Mouse (Mus musculus) liver, embryonic 16.5 days (tissue): ENCODE results near the gene Hsf2bp. TPM values are rescaled to one million over a fixed set of nuclear protein-coding genes. Genes with fewer than 3 reads are reported as not detected.
A peak's percentile ranks its signal among the peaks of the same experiment; 100 is the strongest.

Experiments used
- ATAC-seq: fragments of 200-750 bp; cut with Nextera tagmentation; 2 replicates; pipeline ENCODE4 v1.8.0; 2017; ENCODE audit warnings: low read depth, mild to moderate bottlenecking, moderate number of reproducible peaks, moderate library complexity
- H3K27ac ChIP-seq: fragments of 300-500 bp; sonication (generic); 2 replicates; pipeline ENCODE4 v1.5.1; 2014; ENCODE audit warnings: mild to moderate bottlenecking, low read length
- H3K27me3 ChIP-seq: fragments of 300-500 bp; sonication (generic); 2 replicates; pipeline ENCODE4 v1.6.1; 2014; ENCODE audit warnings: low read depth, low read length, mixed read lengths; ENCODE audit not compliant: control insufficient read depth, insufficient read depth
- H3K36me3 ChIP-seq: fragments of 300-500 bp; sonication (generic); 2 replicates; pipeline ENCODE4 v1.6.1; 2014; ENCODE audit warnings: mild to moderate bottlenecking; ENCODE audit not compliant: control insufficient read depth, insufficient read depth
- H3K4me1 ChIP-seq: fragments of 300-500 bp; sonication (generic); 2 replicates; pipeline ENCODE4 v1.6.1; 2014; ENCODE audit warnings: low read depth, low read length, mixed read lengths; ENCODE audit not compliant: control insufficient read depth
- H3K4me2 ChIP-seq: fragments of 300-500 bp; sonication (generic); 2 replicates; pipeline ENCODE4 v1.6.1; 2014; ENCODE audit warnings: low read depth, low read length, mixed read lengths
- H3K4me3 ChIP-seq: fragments of 300-500 bp; sonication (generic); 2 replicates; pipeline ENCODE4 v1.5.1; 2014; ENCODE audit warnings: low read depth, mild to moderate bottlenecking, low read length
- H3K9ac ChIP-seq: fragments of 300-500 bp; sonication (generic); 2 replicates; pipeline ENCODE4 v1.6.1; 2014; ENCODE audit warnings: low read depth, low read length
- H3K9me3 ChIP-seq: fragments of 300-500 bp; sonication (generic); replicated peaks from 2 replicates; pipeline ENCODE4 v1.6.1; 2016; ENCODE audit warnings: low read length; ENCODE audit not compliant: control insufficient read depth
- WGBS: fragments of 180-500 bp; shearing (Covaris S2); extraction: QIAGEN DNeasy Blood & Tissue Kit; methylation state at CpG from one replicate; pipeline ENCODE4 v1.1.7; 2014; ENCODE audit not compliant: insufficient replicate concordance; 5-methylcytosine and 5-hydroxymethylcytosine counted together
- polyA plus RNA-seq: library from polyadenylated mRNA; unstranded; fragments of >200 nt; fragmentation: Nextera tagmentation; extraction: Ambion mirVana; gene quantifications from 2 replicates; pipeline ENCODE4 v1.2.1, GENCODE M21; 2015

Gene Hsf2bp
- polyA plus RNA-seq, 1 experiment from 2014 or later = 0.14 TPM

GRCm38 (mm10) chr17:31929844-31930715 is 106.1 kb downstream of the Hsf2bp start:
- H3K4me1 ChIP-seq = peaks cover 3% of the 10 kb centered on the region
- peak overlapping the region; percentile 33 for H3K9ac ChIP-seq
- H3K27ac ChIP-seq = peak overlapping the region; percentile 83
- no peaks in the 10 kb centered on the region for H3K9me3 ChIP-seq
- ATAC-seq = peak; percentile 94
- no peak overlapping the region for H3K4me2 ChIP-seq
- no peaks in the 10 kb centered on the region for H3K27me3 ChIP-seq
- H3K4me3 ChIP-seq = no peak overlapping the region
- WGBS = 44% methylated on average over 13 of the region's 13 CpGs
- no peaks in the 10 kb centered on the region for H3K36me3 ChIP-seq

- no peak overlapping the region for H3K4me2 ChIP-seq
- WGBS = 61% methylated on average over 6 of the region's 6 CpGs
- no peak overlapping the region for H3K9ac ChIP-seq
- H3K9me3 ChIP-seq = no peaks in the 10 kb centered on the region
- H3K27me3 ChIP-seq = no peaks in the 10 kb centered on the region
- H3K4me1 ChIP-seq = peaks cover 3% of the 10 kb centered on the region
- no peak overlapping the region for H3K27ac ChIP-seq
- H3K36me3 ChIP-seq = no peaks in the 10 kb centered on the region
- no peak for ATAC-seq
- no peak overlapping the region for H3K4me3 ChIP-seq
Observed at GRCm38 (mm10) chr17:31929032-31929431, 107.1 kb downstream of the Hsf2bp start.

DNA sequence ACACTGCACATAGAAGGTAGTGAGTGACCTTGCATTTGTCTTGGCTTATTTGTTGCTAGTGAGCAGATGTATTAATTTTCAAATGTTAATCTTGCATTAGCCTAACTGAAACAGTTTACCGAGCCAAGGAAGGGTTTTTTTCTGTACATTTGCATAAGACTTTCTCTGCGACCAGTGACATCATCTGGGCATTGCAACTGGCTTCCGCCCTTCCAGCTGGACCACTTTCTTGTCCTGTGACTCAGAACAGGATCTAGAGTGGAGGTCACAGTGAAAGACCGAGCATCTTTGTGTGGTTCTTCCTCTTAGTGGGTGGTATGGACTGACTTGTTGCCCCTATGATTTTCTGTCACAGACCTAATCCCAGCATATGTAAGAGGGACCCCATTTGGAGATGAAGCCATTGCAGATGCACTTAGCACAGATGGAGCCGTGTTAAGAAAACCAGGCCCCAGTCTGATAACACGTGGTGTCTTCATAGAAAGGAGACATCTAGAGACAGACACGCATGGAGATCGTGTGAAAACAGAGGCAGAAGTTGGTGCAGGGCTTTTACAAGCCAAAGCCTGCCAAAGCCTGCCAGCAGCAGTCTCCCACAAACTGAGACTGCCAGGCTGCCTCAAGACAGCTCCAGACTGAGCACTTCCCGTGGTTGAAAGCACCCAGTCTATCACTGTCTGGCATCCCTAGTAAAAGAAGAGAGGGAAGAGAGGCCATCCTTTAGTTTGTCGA is 108.1 kb downstream of the Hsf2bp start:
- ATAC-seq = no peak
- H3K4me1 ChIP-seq = peaks cover 3% of the 10 kb centered on the region
- H3K4me3 ChIP-seq = no peak overlapping the region
- H3K36me3 ChIP-seq = no peaks in the 10 kb centered on the region
- no peak overlapping the region for H3K27ac ChIP-seq
- H3K27me3 ChIP-seq = no peaks in the 10 kb centered on the region
- H3K4me2 ChIP-seq = no peak overlapping the region
- 57% methylated on average over 10 of the region's 10 CpGs for WGBS
- no peaks in the 10 kb centered on the region for H3K9me3 ChIP-seq
- H3K9ac ChIP-seq = no peak overlapping the region

GRCm38 (mm10) chr17:31924229-31924628 is 111.9 kb downstream of the Hsf2bp start:
- H3K4me2 ChIP-seq = no peak overlapping the region
- H3K27ac ChIP-seq = no peak overlapping the region
- no peaks in the 10 kb centered on the region for H3K36me3 ChIP-seq
- 49% methylated on average over 4 of the region's 4 CpGs for WGBS
- no peaks in the 10 kb centered on the region for H3K9me3 ChIP-seq
- no peak overlapping the region for H3K9ac ChIP-seq
- H3K4me1 ChIP-seq = no peaks in the 10 kb centered on the region
- H3K27me3 ChIP-seq = no peaks in the 10 kb centered on the region
- no peak overlapping the region for H3K4me3 ChIP-seq
- no peak for ATAC-seq

DNA sequence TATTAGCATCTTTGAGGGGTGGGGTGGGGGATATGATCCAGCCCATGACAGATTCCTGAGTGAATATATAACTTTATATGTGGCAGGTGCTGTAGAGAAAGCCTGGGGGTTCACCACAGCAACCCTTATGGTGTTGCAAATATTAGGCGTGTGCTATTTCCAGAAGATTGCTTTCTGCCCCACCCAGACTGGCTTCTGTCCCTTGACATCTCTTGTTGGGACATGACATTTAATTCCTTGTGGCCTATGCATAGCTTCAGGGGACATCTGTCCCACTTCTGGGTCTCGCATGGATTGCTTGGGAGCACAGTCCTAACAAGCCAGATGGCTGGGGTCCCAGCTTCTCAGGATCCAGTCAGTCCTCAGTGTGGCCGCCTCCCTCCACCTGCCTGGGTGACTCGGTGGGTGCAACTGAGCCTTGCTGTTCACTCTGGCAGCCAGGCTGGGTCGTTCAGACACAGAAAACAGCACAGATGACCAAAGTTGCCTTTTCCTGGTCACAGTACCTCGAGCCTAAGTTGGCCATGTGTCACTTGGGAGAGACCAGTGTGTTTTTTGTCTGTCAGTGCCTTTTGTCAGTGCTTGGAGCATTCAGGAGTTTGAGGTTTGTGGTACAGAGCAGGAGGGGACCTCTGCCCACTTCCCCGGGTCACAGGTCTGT is 112.7 kb downstream of the Hsf2bp start:
- no peaks in the 10 kb centered on the region for H3K36me3 ChIP-seq
- H3K4me2 ChIP-seq = no peak overlapping the region
- no peak for ATAC-seq
- H3K27me3 ChIP-seq = no peaks in the 10 kb centered on the region
- WGBS = 55% methylated on average over 7 of the region's 7 CpGs
- H3K27ac ChIP-seq = no peak overlapping the region
- H3K4me3 ChIP-seq = no peak overlapping the region
- no peaks in the 10 kb centered on the region for H3K4me1 ChIP-seq
- no peaks in the 10 kb centered on the region for H3K9me3 ChIP-seq
- no peak overlapping the region for H3K9ac ChIP-seq

GRCm38 (mm10) chr17:31920589-31921190 is 115.5 kb downstream of the Hsf2bp start:
- Histone ChIP-seq H3K9me3 (no peaks in the 10 kb centered on the region), H3K4me3 (no peak overlapping the region), H3K27ac (no peak overlapping the region), H3K27me3 (no peaks in the 10 kb centered on the region), H3K4me2 (no peak overlapping the region), H3K9ac (no peak overlapping the region), H3K4me1 (no peaks in the 10 kb centered on the region), H3K36me3 (no peaks in the 10 kb centered on the region)
- WGBS = 55% methylated on average over 9 of the region's 9 CpGs
- no peak for ATAC-seq

GRCm38 (mm10) chr17:31919599-31919998 is 116.5 kb downstream of the Hsf2bp start:
- H3K4me3 ChIP-seq = no peak overlapping the region
- no peaks in the 10 kb centered on the region for H3K27me3 ChIP-seq
- 0 out of 2 replicates have a peak, but pooled peaks have one; percentile 7 for ATAC-seq

GRCm38 (mm10) chr17:31918374-31918773 is 117.8 kb downstream of the Hsf2bp start:
- Histone ChIP-seq H3K9ac (no peak overlapping the region), H3K9me3 (no peaks in the 10 kb centered on the region), H3K4me1 (no peaks in the 10 kb centered on the region), H3K27me3 (no peaks in the 10 kb centered on the region), H3K4me2 (no peak overlapping the region), H3K27ac (no peak overlapping the region), H3K4me3 (no peak overlapping the region), H3K36me3 (no peaks in the 10 kb centered on the region)
- no peak for ATAC-seq
- WGBS = 68% methylated on average over 8 of the region's 8 CpGs

More at GRCm38 (mm10) chr17:31919599-31919998, 116.5 kb downstream of the Hsf2bp start:
- Histone ChIP-seq H3K4me1 (no peaks in the 10 kb centered on the region), H3K9me3 (no peaks in the 10 kb centered on the region), H3K27ac (no peak overlapping the region), H3K4me2 (no peak overlapping the region), H3K36me3 (no peaks in the 10 kb centered on the region), H3K9ac (no peak overlapping the region)
- 73% methylated on average over 7 of the region's 7 CpGs for WGBS
